Mouse (Mus musculus) hindbrain, embryonic 16.5 days (tissue): ENCODE measurements around the gene Dus1l. TPM values are rescaled to one million over a fixed set of nuclear protein-coding genes. Genes with fewer than 3 reads are reported as not detected.
"Not testable (repeated sequence)": the region's sequence is repeated elsewhere in the genome, so short reads cannot be mapped to it uniquely, and the experiment has no call there.

Experiments used
- ATAC-seq: fragments of 200-750 bp; cut with Nextera tagmentation; 2 replicates; pipeline ENCODE4 v1.8.0; 2017; ENCODE audit warnings: moderate TSS enrichment, moderate library complexity
- H3K27ac ChIP-seq: fragments of 300-500 bp; sonication (generic); 2 replicates; pipeline ENCODE4 v1.5.1; 2014; ENCODE audit warnings: low read depth, mild to moderate bottlenecking, control low read depth, low read length, moderate library complexity
- H3K27me3 ChIP-seq: fragments of 300-500 bp; sonication (generic); replicated peaks from 2 replicates; pipeline ENCODE4 v1.6.1; 2014; ENCODE audit warnings: low read length; ENCODE audit not compliant: control insufficient read depth, insufficient read depth
- H3K36me3 ChIP-seq: fragments of 300-500 bp; sonication (generic); 2 replicates; pipeline ENCODE4 v1.6.1; 2014; ENCODE audit warnings: mild to moderate bottlenecking, low read length, moderate library complexity, mixed read lengths; ENCODE audit not compliant: control insufficient read depth, insufficient read depth
- H3K4me1 ChIP-seq: fragments of 300-500 bp; sonication (generic); 2 replicates; pipeline ENCODE4 v1.6.1; 2014; ENCODE audit warnings: low read depth, low read length; ENCODE audit not compliant: control insufficient read depth, insufficient read depth
- H3K4me2 ChIP-seq: fragments of 300-500 bp; sonication (generic); 2 replicates; pipeline ENCODE4 v1.6.1; 2014; ENCODE audit warnings: mild to moderate bottlenecking, low read length, control low read depth, moderate library complexity
- H3K4me3 ChIP-seq: fragments of 300-500 bp; sonication (generic); 2 replicates; pipeline ENCODE4 v1.5.1; 2014; ENCODE audit warnings: mild to moderate bottlenecking, low read length, control low read depth, moderate library complexity
- H3K9ac ChIP-seq: fragments of 300-500 bp; sonication (generic); 2 replicates; pipeline ENCODE4 v1.6.1; 2014; ENCODE audit warnings: low read depth, mild to moderate bottlenecking, control low read depth, low read length, moderate library complexity
- H3K9me3 ChIP-seq: fragments of 300-500 bp; sonication (generic); 2 replicates; pipeline ENCODE4 v1.6.1; 2014; ENCODE audit warnings: mild to moderate bottlenecking, low read length, moderate library complexity; ENCODE audit not compliant: control insufficient read depth
- WGBS: fragments of 180-500 bp; shearing (Covaris S2); extraction: QIAGEN DNeasy Blood & Tissue Kit; methylation state at CpG from one replicate; pipeline ENCODE4 v1.1.7; 2014; 5-methylcytosine and 5-hydroxymethylcytosine counted together
- polyA plus RNA-seq: library from polyadenylated mRNA; unstranded; fragments of >200 nt; fragmentation: Nextera tagmentation; extraction: Ambion mirVana; gene quantifications from 2 replicates; pipeline ENCODE4 v1.2.1, GENCODE M21; 2015

Dus1l gene
- polyA plus RNA-seq, 1 experiment from 2014 or later = 48.5 TPM

- Histone ChIP-seq H3K36me3 (peaks cover 33% of the 10 kb centered on the region), H3K4me2 (peak overlapping the region; percentile 99), H3K4me1 (peaks cover 18% of the 10 kb centered on the region), H3K9ac (peak overlapping the region; percentile 93), H3K4me3 (peak overlapping the region; percentile 99), H3K27ac (no peak overlapping the region), H3K27me3 (no peaks in the 10 kb centered on the region), H3K9me3 (no peaks in the 10 kb centered on the region)
- 44% methylated on average over 9 of the region's 9 CpGs for WGBS
- no peak for ATAC-seq
These were observed 11.1 kb downstream of the Dus1l start for GRCm38 (mm10) chr11:120785145-120785544.

DNA sequence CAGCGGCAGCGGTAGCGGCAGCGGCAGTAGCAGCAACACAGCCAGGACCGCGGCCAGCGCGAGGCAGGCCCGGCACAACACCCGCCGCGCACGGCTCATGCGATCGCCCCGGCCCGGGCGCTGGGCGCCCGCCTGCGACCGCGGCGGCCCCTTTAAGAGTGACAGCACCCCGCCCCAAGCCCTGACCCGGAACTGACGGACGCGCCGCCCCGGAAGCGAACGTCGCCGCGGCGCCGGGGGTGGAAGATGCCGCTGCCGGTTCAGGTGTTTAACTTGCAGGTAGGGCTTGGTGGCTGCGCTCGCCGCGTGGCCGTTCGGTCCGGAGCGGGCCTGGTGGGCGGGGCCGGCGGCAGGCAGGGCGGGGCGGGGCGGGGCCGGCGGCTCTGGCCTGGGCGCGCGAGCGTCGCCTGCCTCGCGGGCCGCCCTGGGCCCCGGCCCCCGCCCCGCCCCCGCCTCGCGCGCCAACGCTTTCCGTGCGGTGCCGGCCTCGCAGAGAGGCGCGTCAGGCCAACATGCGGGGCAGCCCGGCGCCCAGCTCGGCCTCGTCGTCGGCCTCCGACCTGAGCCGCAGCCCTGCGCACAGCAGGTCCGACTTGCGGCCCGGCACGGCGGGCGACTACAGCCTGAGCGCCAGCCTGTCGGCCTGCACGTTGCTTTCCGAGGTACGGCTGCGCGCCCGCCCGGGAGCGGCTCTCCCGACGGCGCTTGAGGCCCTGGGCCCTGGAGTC is 12.0 kb downstream of the Dus1l start, which contains the start of the genes Rfng and Gps1:
Rfng (minus strand) TSS at position 144 of the 728 bp plus-strand sequence.
Gps1 (plus strand) TSS at position 209 of the 728 bp plus-strand sequence.
- under 1% methylated on average over 73 of the region's 107 CpGs for WGBS
- Histone ChIP-seq H3K27me3 (no peaks in the 10 kb centered on the region), H3K9ac (peak within 1 kb of the TSS; percentile 93), H3K27ac (peak within 1 kb of the TSS; percentile 86), H3K4me2 (peak within 1 kb of the TSS; percentile 99), H3K36me3 (peaks cover 24% of the 10 kb centered on the region), H3K4me3 (peak within 1 kb of the TSS; percentile 99), H3K9me3 (no peaks in the 10 kb centered on the region), H3K4me1 (peaks cover 18% of the 10 kb centered on the region)
- ATAC-seq = peak; percentile 88

DNA sequence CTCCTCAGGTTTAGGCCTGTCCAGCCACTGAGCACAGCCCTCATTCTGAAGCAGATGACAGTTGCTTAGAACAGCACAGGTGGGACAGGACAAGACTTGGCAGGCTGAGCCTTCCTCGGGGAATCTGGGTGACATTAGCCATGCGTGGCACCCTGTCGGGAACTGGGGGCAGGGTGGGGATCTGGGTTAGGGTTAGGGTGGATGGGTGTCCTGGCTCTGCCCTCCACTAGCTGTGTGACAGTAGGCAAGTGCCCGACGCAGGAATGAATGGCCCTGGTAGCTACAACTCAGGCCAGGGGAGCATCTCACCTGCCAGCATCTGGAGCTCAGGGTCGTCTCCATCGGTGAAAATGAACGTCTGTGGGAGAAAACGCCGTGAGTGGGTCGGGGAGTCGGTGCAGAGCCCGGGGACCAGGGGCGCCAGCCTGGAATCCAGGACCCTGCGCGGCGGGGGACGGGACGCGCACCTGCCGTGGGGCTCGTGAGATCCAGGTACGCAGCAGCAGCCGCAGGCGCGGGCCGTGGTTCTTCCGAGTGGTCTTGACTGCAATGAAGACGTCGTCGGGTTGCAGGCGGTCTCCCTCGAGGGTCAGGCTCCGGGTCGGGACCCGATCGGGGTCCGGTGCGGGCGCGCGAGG is 12.7 kb downstream of the Dus1l start:
- ATAC-seq = peak; percentile 29
- Histone ChIP-seq H3K36me3 (peaks cover 27% of the 10 kb centered on the region), H3K9me3 (no peaks in the 10 kb centered on the region), H3K4me1 (peaks cover 18% of the 10 kb centered on the region), H3K4me3 (peak overlapping the region; percentile 99), H3K4me2 (peak overlapping the region; percentile 63), H3K9ac (peak overlapping the region; percentile 93), H3K27ac (peak overlapping the region; percentile 86), H3K27me3 (no peaks in the 10 kb centered on the region)
- 2% methylated on average over 42 of the region's 42 CpGs for WGBS

GRCm38 (mm10) chr11:120781361-120781760 is 14.8 kb downstream of the Dus1l start:
- H3K9ac ChIP-seq, ATAC-seq, H3K9me3 ChIP-seq, H3K27me3 ChIP-seq, H3K4me2 ChIP-seq, H3K27ac ChIP-seq, H3K4me3 ChIP-seq: not testable (repeated sequence)
- Histone ChIP-seq H3K4me1 (peaks cover 18% of the 10 kb centered on the region), H3K36me3 (peaks cover 16% of the 10 kb centered on the region)
- 100% methylated on average over 3 of the region's 6 CpGs for WGBS

DNA sequence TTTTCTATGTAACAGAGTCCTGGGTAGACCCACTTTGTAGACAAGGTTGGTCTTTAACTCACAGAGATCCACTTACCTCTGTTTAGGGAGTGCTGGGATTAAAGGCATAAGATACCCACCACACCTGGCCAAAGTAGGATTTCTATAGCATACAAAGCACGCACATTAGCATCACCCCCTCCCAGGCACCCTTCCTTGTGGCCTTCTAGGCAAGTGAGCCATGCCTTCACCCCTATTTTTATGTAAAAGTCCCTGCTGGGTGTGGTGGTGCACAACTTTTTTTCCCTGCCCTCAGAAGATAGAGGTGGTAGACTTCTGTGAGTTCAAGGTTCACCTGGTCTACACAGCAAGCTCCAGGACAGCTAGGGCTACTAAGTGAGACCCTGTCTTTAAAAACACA is 16.3 kb downstream of the Dus1l start:
- H3K9ac ChIP-seq = no peak overlapping the region
- H3K4me3 ChIP-seq = no peak overlapping the region
- H3K4me2 ChIP-seq = no peak overlapping the region
- ATAC-seq = no peak
- H3K4me1 ChIP-seq = peaks cover 12% of the 10 kb centered on the region
- peaks cover 15% of the 10 kb centered on the region for H3K36me3 ChIP-seq
- no peaks in the 10 kb centered on the region for H3K27me3 ChIP-seq
- 94% methylated on average over 1 of the region's 1 CpGs for WGBS
- no peak overlapping the region for H3K27ac ChIP-seq
- no peaks in the 10 kb centered on the region for H3K9me3 ChIP-seq

DNA sequence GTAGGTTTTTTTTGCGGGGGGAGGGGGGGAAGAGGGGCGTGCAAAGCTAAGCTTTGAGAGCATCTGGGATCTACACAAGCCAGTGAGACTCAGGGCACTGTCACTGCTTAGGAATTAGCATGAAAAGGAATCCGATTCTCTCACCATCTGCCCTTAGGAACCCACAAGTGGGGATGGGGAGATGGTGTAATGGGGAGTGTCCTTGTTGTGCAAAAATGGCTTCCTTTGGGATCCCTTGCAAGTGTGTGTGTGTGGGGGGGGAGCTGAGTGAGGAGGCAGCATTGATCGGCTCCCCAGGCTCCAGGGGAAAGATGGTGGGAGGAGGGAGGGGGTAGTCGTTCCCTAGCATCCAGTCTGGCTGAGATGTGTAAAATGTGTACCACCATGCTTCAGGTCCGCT is 19.1 kb downstream of the Dus1l start:
- no peak for ATAC-seq
- Histone ChIP-seq H3K9ac (no peak overlapping the region), H3K4me1 (0 out of 2 replicates have a peak, but pooled peaks cover 2% of the 10 kb centered on the region), H3K36me3 (peaks cover 14% of the 10 kb centered on the region), H3K4me2 (no peak overlapping the region), H3K27ac (no peak overlapping the region), H3K27me3 (no peaks in the 10 kb centered on the region), H3K4me3 (no peak overlapping the region), H3K9me3 (no peaks in the 10 kb centered on the region)
- 31% methylated on average over 6 of the region's 6 CpGs for WGBS

DNA sequence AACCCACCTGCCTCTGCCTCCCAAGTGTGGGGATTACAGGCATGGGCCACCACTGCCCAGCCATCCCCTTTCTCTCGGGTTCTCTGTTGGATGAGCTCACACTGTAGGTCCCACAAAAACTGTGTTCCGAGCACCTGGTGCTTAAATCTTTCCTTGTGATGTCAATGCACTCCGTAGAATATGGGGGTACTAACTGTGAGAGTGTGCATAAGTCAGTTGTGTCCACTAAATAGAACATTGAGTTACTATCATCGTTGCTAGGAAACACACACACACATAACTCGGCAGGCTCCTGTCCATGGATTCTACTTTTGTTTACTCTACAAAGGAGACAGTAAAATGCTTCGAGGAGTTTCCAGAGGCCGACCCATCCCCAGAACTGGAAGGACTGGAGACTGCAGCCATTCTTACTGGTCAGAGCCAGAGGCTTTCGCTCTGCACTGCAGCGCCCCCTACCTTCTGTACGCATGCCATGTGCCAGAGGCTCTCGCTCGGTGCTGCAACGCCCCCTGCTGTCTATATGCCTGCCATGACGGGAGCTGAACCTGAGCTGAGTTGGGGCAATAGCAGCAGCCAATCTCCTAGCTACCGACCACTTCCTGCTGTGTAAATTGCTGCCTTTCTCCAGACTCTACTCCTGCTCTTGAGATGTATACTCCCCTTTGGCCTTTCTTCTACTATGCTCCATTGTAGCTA is 20.3 kb downstream of the Dus1l start:
- Histone ChIP-seq H3K4me3 (no peak overlapping the region), H3K9me3 (no peaks in the 10 kb centered on the region), H3K4me1 (0 out of 2 replicates have a peak, but pooled peaks cover 2% of the 10 kb centered on the region), H3K36me3 (peaks cover 7% of the 10 kb centered on the region), H3K4me2 (no peak overlapping the region), H3K27me3 (no peaks in the 10 kb centered on the region), H3K27ac (no peak overlapping the region), H3K9ac (no peak overlapping the region)
- 24% methylated on average over 15 of the region's 15 CpGs for WGBS
- peak; percentile 91 for ATAC-seq

GRCm38 (mm10) chr11:120773463-120774190 is 22.6 kb downstream of the Dus1l start:
- no peak overlapping the region for H3K27ac ChIP-seq
- H3K27me3 ChIP-seq = no peaks in the 10 kb centered on the region
- H3K4me1 ChIP-seq = 0 out of 2 replicates have a peak, but pooled peaks cover 2% of the 10 kb centered on the region
- no peak overlapping the region for H3K4me3 ChIP-seq
- H3K9ac ChIP-seq = no peak overlapping the region
- no peak overlapping the region for H3K4me2 ChIP-seq
- no peaks in the 10 kb centered on the region for H3K9me3 ChIP-seq
- no peak for ATAC-seq
- no peaks in the 10 kb centered on the region for H3K36me3 ChIP-seq
- whole genome bisulfite sequencing = 89% methylated on average over 7 of the region's 7 CpGs
